Mouse (Mus musculus) CD4-positive helper T cell, adult 2 months (primary cell): Measurements from ENCODE around the gene Fignl1.
A peak's percentile ranks its signal among the peaks of the same experiment; 100 is the strongest.

Experiments
- DNase-seq: peaks from one replicate; pipeline ENCODE4 v3.0.0-alpha.2; 2012; ENCODE audit warnings: low read depth, missing footprints, low spot score

The Fignl1 gene

DNA sequence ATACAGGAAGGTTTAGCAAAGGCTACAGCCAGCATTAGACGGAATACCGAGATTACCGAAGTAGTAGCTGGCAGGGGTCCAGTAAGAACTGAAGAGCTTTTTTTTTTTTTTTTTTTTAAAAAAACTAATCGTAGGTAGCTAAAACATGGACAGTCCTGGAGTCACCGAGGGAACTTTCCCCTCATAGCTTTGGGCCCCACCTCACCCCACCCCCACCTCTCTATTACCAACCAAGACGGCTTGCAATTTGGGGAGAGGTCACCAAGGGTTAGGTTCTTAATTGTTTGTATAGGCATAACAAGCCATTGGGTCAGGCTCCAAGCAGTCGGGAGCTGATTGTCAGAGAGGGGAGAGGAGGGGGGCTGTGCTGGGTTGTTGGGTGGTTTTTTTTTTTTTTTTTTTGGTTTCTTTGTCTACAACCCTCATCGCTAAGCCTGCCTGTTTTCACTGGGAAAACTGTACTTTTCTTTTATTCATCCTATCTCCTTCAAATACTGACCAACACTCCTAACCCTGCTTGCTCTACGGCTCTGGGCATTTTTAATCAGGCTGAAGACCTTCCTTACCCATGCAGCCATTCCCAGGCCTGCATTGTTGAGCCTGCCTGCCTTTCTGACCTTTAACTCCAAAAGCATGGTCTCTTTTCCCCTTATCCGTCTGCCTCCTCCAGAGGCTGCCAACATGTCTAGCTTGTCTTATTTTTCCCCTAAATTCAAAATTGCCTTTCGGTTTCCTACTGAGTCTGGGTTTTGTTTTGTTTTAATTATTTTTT lies 828 bp upstream of the Fignl1 start:
- no peak for DNase-seq

DNA sequence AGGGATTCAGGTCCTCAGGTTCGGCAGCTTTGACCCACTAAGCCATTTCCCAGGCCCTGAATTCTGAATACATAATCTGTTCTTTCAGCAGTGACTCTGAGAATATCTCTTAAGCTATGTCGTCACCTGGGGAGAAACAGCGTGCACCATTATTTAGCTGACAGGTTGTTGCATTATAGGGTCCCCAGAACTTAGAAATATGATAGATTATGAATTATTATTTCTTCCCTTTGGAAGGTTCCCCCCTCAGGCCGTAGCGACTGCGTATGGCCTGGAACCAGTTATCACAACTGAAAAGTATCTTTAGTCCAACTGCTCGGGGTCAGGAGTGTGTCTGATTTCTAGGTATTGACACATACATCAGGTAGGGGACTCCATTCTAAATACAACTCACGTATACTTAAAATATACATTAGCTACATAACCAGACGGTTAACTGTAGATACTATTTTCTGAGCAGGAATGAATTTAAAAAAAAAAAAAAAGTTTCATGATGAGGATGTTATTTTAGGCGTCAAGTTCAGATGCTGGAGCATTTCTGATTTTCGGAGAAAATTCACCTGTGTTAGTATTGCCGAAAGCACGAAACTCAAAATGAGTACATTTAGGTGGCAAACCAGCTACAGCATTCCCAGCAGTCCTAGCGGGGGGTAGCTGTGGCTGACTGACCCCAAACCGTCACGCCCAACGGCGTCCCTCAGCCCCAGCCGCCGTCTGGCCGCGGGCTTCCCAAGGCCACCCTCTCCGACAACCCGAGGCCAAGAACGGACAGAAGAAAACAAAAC lies 535 bp downstream of the Fignl1 start:
- no peak for DNase-seq

DNA sequence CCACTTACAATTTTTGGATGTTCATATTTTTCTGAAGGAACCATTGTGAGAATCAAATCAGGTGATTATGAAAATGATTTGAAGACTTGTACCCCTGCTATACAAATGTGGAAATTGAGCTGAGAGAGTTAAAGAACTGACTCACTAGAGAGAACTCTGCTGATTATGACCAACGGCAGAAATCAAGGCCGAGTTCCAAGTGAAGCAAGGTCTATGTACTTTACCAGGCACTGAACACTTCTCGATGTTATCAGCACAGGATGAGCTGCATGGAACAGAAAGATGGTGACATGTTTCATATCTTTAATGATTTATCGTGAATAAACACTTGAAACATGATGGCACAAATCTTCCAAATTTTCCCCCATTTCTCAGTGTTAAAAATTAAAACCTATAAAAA lies 2.8 kb downstream of the Fignl1 start:
- no peak for DNase-seq

DNA sequence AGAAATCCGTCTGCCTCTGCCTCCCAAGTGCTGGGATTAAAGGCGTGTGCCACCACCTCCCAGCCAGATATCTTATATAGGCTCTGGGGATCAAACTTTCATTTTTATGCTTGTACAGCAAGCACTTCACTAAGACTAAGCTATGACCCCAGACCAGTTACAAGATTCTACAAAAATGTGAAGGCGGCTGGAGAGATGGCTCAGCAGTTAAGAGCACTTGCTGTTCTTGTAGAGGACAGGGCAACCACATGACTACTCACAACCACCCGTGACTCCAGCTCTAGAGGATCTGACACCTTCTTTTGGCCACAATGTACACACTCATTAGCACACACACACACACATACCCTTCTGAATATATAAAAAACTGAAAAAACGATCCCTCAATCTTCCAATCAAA lies 4.3 kb downstream of the Fignl1 start:
- DNase-seq = no peak

DNA sequence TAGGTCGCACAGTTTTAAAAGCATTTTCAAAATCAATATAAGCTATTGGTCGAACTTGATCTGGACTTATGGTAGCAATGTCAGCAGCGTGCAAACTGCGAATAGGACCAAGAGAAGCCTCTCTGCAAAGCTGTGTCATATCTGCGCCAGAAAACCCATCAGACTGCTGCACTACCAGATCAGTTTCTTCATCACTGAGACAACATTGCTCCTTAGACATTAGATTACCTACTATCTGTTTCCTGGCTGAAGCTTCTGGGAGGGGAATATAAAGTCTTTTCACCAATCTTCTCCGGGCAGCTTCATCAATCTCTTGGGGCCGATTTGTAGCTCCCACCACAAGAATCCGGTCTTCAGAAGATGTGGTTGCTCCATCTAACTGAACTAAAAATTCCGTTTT lies 7.7 kb downstream of the Fignl1 start:
- no peak for DNase-seq

DNA sequence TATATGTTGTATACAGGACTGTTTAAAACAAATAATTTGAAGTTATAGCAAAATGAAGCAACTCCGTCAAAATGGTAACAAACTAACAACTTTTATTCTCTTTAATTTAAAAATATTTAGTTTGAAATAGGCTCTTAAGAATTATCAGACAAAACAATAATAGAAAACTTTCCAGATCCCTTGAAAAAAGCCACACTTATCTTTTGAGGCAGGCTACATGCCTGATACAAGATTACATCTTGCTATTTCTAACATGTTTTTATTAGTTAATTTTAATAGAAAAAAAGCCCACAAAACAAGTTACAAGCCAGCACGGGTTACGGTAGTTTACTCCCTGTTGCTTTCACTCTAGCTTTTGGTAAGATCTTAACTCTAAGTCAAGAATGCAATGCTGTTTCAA lies 8.5 kb downstream of the Fignl1 start:
- DNase-seq = no peak

DNA sequence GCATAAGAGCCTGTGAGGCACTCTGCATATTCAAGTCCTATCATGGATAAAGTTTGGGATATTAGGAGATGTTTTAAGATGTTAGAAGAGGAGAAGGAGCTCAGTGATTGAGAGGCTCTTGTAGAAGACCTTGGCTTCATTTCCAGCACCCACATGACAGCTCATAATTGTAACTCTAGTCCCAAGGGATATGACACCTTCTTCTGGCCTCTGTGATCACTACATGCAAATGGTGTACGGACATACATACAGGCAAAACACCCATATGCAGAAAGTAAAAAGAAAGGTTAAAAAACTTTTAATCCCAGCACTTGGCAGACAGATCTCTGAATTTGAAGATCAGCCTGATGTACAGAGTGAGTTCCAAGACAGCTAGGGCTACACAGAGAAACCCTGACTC lies 10.1 kb downstream of the Fignl1 start:
- DNase-seq = no peak

DNA sequence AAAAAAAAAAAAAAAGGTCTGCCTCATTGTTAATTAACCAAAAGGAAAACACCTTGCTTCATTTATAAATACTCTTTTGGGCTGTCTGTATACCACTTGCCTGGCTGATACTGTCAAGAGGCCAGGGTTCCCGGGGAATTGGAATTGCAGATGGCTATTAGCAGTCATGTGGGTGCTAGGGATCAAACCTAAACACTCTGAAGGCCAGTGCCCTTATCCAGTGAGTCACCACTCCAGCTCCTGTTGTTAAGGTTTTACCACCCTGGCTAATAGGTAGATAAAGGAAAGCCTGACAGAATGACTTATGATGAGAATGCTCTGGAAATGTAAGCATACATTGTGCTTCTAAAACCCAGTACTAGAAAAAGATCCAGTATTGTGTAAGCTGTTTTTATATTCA lies 14.1 kb downstream of the Fignl1 start:
- no peak for DNase-seq

DNA sequence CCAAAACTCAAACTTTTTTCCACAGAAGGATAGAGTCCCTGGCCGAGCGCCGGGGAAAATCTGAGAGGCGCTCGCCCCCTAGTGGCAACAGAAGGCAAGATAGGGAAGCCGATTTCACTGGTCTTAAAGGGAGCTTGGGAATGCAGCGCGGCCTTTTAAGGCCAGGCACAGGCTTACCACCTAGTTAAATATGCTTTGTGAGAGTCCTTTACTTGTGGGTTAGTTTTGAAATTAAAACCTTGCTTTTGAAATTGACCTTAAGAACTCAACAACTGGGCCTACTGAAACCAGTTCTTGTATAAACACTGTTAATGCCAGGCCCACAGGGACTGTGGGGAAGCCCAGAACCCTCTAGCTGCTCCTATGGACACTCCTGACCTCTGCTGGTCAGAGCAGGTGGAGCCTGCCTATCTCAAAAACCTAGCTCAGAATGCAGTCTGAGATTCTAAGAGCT lies 20.2 kb downstream of the Fignl1 start:
- DNase-seq = peak; percentile 83

DNA sequence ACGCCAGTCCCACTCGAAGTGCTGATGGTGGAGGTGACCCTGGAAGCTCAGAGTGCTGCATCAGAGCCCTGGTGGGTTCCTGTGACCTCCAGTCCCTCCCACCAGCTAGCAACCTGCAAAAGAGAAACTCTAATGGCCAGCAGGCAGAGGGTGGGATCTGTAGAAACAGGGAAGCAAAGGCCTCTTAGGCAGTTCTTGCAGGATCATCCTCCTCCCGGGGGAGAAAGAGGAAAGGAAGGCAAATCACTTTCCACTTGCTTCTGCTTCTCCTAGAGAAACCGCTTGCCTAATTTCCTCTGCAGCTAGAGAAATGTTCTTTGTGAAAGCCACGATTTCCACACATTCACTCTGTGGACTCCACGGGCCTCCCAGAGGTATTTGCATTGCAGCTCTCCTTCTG lies 23.3 kb downstream of the Fignl1 start:
- DNase-seq = no peak

DNA sequence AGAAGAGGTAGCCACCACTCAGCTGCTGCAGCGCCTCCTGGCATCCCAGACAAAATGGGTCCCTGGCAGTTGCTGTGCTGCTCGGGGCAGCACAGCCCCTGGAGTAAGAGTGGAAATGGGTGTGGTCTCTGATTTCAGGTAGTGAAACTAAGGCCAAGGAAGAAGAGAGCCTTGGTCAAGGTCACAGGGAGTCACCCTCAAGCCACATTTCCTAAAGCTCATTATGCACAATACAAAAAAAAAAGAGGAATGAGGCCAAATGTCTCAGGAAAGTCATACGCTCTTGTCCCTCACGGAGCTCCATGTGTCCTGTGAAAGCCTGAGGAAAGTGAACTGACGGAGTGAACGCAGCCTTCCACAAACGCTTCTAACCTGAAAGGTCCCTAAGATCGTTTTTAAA lies 27.0 kb downstream of the Fignl1 start:
- DNase-seq = no peak

DNA sequence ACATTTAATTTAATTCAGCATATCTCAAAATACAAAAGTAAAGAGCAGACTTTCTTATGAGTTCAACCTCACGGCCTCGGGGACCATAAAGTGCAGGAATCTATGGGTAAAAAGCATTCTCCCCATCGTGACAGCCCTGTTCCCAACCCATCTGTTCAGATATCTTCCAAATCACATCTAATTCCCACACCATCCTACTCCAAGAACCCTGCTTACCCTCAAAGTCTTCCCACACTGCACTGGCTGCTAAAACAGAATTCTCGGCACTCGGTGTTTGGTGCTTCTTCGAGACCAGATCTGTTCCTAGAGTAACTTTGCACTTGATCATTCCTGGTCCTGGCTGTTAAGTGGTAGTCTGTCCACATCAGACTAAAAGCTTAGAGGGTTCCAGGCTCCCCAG lies 30.4 kb downstream of the Fignl1 start:
- DNase-seq = no peak

DNA sequence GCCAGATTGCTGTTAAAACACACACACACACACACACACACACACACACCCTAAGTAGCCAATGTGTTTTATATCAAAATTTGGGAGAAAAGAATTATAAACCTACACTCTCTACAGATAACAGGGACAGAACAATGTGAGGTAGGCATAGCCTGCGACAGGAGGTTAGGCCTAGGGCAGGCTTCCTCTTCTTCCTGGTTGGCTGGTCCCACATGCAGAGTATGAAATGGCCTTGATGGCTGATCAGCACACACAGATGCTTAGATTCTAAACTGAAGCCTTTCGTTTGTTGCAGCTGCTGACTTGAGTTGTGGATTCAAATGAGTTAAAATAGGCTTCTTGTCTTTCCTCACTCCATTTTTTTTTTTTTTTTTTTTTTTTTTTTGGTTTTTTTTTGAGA lies 31.0 kb downstream of the Fignl1 start:
- DNase-seq = no peak

DNA sequence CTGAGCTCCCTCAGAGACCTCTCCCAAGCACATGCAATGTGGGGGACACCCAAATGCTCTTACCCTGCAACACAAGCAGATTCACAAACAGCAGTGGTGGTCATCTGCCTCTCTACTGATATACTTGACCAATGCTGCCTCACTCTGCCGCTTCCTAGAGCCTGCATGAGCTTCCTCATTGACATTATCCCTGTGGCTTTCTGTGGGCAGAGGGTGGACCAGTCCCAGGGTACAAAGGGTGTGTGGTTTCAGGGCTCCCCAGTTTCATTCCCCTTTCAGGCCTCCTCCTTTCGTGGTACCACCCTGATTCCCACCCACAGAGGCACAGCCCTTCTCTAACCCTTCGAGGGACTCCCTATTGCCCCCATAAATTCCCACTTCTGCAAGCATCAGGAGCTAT lies 31.5 kb downstream of the Fignl1 start:
- DNase-seq = no peak

DNA sequence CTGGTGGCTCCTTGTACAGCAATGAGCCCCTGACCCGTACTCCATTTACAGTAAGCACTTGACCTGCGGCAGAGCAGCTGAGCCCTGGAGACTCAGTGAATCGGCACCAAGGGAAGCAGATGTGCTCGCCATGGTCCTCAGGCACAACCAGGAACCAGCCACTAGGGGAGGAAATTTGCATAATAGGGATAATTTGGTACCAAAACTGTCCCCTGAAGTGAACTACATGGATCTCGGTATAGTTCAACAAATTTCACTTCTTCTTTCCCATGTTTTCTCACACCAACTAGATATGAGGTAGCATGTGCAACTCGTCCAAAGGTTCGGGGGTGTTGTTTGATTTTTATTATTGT lies 32.0 kb downstream of the Fignl1 start:
- DNase-seq = no peak

DNA sequence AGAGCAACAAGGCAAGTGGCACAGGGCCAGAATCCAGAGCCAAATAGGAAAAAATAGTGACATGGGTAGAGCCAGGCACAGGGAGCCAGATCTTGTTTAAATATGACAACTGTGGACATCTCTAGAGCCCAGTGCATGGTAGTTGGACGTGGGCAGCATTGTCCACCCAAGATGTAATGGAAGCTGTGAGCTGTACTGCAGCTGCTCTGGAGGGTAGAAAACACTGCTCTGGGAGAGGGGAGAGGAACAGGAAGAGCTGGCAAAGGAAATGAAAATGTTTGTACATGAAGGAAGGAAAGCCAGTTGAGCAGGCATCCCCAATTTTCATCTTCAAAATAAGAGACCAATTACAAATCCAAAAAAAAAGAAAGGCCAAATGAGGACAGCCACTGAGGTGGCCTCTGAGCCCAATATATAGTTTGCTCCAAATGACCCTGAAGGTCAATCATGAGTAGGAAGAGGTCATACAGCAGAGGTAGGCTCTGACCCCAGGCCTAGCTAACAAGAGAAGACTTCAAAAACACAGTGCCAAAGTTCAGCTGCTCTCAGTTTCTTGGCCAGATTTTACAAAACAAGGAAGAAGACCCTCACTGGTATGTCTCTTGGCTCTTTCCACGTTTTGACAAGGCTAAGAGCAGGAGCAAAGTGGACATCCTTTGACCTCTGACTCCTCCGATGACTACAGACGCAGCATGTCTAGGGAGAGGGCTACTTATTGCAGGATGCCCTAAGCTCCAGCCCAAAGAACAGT lies 32.5 kb downstream of the Fignl1 start:
- no peak for DNase-seq

DNA sequence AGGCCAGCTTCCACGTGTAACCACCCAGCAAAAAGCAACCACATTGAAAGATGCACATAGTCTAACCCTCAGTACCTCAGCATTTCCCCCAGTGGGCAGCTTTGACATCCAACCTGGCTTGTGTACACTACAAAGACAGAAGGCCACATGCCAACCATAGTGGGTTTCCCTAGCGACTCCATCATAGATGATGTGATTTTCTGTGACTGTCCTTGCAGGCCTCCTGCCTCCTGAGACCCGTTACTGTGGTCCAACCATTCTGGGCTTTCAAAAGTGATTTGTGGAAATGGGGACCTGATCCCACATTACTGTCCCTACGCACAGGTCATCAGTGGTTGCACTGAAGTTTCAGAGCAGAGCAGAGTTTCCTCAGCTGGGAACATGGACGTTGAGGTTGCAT lies 33.9 kb downstream of the Fignl1 start:
- DNase-seq = no peak

DNA sequence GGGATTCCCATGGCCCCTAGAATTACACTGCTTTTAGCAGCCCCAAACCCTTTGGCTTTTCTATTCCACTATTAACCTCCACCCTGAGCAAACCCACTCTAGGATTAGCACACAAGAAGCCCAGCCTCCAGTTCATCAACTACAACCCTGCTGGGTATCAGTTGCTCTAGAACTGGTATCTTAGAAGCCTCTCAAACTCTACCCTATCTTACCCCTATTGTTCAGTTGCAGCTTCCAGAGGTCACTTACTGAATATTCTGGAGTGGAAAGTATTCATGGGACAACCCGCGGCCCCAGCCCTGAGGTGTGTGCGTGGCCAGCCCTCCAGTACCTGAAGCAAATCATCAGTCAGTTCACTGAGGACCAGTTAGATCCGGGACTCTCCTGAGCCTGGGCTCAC lies 34.4 kb downstream of the Fignl1 start:
- DNase-seq = no peak

DNA sequence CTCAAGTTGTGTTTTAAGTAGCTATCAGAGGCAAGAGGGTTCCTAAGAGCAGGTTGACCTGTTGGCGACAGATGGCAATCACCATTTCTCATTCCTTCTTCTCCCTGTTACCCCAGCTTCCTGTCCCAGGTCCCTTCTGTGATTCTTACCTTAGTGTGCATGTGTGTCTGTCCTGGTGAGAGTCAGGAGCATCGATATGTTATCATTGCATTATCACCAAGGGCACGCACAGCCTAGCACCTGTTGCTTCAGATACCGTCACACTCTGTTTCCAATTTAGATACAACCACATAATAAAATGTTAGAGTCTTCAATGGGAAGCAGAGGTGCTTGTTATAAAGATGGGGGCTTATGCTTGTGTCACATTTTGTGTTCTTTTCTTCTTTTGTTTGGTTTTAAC lies 36.6 kb downstream of the Fignl1 start:
- DNase-seq = no peak

DNA sequence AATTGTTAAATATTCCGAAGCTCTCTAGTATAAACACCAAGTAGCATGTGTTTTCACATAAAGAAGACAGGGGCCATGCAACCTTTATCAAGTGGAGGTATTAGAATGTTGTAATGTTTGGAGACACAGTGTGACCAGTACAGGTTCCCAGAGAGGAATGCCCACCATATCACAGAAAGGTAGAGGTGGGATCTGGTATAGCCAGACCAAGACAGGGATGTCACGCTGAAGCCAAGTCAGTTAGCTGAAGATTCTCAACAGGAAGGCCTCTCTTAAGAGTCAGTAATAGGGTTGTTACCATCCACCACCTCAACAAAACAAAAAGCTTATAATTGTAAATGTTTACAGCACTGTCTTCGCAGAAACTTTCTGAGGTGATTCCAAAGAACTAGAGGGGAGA lies 38.1 kb downstream of the Fignl1 start:
- DNase-seq = no peak

DNA sequence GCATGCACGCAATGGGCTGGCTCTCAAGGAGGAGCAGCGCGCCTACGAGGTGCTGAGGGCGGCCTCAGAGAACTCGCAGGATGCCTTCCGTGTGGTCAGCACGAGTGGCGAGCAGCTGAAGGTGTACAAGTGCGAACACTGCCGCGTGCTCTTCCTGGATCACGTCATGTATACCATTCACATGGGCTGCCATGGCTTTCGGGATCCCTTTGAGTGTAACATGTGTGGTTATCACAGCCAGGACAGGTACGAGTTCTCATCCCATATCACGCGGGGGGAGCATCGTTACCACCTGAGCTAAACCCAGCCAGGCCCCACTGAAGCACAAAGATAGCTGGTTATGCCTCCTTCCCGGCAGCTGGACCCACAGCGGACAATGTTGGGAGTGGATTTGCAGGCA lies 39.5 kb downstream of the Fignl1 start:
- no peak for DNase-seq

DNA sequence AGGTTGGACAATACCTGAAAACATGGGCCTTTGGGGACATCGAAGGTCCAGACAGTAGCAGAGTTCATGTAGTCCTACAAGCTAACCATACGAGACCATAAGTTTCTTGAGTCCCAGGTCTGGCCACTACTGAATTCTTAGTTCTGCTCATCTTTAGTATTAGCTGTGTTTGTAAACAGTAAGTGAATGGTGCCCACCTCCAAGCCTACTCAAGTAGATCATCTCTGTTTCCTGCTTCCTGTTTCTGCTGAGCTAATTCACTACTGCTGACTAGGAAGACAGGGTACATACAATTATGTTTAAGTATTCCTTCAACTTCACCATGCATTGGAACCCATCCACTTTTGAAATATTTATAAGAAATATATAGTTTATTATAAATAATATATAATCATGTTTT lies 40.7 kb downstream of the Fignl1 start:
- DNase-seq = no peak

DNA sequence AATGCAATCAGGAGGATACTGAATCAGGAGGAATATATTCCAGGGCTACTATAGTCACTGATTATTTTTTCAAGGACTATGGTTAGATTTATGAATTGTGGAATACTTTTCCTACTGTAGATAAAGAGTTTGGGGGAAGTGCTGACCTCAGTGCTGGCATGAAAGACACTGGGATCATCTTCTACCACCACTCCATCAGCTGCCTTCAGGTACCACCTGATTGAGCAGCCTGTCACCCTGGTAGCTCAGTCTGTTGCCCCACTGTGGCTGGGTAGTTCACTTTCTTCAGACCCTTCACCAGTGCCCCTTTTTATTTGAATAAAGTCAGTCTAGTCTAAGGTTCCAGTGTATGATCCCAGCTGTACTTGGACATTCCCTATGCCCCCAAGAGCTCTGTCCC lies 42.0 kb downstream of the Fignl1 start:
- DNase-seq = no peak
